Mouse (Mus musculus): ENCODE data around the gene 4930402H24Rik.

The 4930402H24Rik gene

DNA sequence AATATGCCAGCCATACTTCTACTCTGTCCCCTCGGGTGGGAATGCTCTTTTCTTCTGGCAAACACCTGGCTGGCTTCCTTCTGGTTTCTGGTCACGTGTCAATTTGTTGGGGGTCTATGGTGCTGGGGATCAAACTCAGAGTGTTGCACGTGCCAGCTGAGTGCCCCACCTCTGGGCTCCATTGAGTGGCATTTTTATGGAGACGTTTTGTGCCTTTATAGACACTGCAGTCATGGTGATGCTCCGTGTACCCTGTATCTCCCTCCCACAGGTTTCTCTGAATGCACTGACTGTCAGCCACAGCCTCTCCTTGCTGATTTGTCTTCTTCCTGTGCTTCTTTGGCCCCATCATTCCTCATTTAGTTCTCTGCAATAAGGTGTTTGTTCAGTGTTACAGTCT, 174.4 kb downstream of the 4930402H24Rik start:
- CTCF ChIA-PET, result no interaction called here

DNA sequence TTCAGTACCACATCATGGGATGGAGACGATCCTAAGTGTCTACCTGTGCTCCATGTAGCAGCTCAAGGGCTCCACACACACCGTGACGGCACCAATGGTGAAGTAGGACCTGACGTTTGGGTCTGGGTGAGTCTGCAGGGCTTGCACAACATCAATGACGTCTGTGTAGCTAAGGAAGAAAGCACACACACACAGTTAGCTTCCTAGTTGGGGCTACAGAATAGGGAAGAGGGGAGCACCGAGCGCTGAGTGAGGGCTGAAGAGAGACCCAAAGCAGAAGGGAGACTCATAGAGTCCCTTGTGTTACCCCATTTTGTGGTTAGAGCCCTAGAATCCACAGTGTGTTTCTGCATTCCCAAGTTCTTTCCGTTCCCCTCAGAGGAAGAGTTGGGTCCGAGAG, 175.5 kb downstream of the 4930402H24Rik start:
- CTCF ChIA-PET, result no interaction called here

DNA sequence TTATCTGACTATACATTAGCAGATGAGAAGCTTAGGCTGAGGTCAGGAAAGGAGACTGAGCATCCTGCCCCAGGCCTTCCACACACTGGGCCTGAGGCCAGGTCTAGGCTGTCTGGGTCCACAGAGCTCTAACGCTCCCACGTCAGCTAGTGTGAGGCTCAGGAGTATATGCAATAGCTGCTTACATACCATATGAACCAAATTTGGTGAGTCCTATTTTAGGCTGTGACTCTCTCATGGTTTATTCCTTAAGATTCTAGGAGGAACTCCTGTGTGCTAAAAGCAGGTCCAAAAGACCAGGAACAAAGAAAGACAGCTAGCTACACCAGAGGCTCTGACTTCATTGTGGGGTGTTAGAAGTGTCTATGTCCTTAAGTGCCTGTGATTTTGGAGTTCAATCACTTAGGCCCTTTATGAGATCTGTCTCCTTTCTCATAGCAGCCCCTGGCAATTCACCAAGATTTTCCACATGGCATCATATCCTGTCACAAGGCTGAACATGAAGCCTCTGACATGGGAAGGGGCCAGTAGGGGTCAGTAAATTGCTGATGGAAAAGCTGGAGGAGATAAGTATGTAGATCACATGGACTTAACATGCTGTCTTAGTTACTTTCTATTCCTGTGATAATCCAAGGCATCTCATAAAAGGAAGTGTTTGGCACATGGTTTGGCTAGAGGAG, 177.2 kb downstream of the 4930402H24Rik start:
- CTCF ChIA-PET, result interaction anchor here (0.6 kb wide), 1 partner anchor 730 kb away, joined by 5 read pairs; no protein-coding TSS in a partner anchor

DNA sequence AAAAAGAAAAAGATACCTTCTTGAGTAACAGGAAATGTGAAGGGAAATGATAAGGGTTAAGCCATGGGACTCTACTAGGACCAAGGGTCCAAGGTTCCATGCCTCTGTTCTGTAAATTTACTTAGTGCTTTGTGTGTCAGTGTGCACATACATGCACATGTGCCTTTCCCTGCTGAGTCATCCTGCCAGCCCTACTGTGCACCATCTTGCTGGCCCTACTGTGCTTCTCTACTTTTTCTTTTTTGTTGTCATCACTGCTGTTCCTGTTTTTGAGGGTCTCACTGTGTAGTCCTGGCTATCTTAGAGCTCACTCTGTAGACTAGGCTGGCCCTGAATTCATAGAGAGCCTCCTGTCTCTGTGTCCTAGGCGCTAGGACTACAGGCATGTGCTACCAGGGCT, 178.5 kb downstream of the 4930402H24Rik start:
- CTCF ChIA-PET, result interaction anchor here (0.7 kb wide), 1 partner anchor 811 kb away, joined by 3 read pairs; no protein-coding TSS in a partner anchor

DNA sequence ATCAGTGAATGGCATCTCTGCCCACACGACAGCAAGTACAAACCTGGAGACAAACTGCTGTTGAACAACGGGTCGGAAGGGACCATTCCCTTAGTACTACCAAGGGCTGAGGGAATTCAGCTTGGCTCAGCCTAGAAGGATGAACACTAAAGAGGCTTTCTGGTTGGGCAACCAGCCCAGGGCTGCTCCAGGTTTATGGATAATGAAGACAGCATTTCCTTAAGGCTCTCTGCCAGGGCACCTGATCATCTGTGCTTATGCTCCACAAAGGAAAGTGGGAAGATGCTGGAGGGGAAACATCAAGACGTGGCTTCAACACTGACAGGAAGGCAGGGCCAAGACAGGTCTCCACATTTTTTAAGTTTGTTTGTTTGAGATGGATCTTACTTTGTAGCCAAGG, 181.8 kb downstream of the 4930402H24Rik start:
- CTCF ChIA-PET, result no interaction called here

DNA sequence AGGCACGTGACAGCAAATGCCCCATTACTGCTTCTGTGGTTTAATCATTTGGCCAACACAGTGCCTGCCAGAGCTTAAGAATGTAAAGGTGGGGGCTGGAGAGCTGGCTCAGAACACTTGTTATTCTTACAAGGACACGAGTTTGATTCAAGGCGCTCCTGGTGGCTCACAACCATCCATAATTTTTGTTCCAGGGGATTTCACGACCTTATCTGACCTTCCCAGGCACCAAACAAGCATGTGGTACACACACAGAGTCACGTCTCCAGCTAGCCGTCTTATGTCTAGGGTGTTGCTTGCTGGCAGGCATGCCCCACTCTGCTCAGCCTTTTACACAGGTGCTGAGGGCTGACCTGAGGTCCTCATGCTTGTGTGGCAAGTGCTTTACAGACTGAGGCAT, 188.3 kb downstream of the 4930402H24Rik start:
- CTCF ChIA-PET, result interaction anchor here (0.6 kb wide), 1 partner anchor 1634 kb away, joined by 4 read pairs; no protein-coding TSS in a partner anchor

DNA sequence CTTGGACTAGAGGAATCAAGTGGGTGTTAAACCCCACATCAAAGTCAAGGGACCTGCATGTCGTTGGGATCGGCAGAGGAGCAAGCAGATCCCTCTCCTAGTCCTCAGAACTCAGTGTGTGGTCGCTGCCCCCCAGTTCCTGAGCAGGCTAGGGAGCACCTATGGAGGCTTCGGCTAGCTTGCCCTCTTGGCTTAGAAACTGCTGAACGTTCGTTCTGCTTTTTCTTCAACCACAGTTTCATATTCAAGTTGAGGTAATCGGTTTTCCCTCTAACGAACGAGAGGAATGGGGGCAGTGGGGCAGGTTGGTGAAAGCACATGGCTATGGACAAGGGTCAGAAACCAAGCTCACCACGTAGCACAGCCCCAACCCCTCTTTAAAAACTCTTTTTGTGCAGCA, 199.1 kb downstream of the 4930402H24Rik start:
- CTCF ChIA-PET, result no interaction called here

DNA sequence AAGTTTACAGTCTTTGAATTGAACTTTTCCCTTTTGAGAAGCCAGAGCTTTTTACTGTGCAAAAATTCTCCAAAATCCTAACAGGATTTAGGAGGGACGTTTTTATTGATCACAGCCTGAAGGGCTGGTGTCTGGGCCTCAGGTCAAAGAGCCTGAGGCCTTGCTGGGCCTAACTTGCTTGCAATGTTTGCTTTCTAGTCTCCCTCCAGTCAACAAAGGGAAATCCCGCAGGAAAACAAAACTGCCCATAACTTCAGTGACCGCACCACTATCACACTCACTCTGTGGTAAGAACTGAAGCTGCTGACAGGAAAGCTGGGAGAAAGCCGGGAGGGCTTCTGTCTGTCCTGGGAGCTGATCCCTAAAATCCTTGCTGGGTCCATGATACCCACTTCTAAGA, 199.6 kb downstream of the 4930402H24Rik start:
- CTCF ChIA-PET, result no interaction called here

DNA sequence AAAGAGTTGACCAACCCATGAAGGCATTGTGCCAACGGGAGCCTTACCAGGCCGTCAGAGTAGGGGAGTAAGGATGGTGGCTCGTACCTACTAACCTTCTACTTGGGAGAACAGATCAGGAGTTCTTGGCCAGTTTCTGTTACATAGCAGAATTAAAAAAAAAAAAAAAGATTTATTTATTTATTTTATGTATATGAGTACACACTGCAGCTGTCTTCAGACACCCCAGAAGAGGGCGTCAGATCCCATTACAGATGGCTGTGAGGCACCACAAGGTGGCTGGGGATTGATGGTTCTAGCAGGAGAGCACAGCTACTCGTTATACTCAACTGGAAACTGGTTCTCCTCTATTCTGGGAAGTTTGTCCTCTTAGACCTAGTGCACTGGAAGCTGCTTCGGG, 201.0 kb downstream of the 4930402H24Rik start:
- CTCF ChIA-PET, result no interaction called here

DNA sequence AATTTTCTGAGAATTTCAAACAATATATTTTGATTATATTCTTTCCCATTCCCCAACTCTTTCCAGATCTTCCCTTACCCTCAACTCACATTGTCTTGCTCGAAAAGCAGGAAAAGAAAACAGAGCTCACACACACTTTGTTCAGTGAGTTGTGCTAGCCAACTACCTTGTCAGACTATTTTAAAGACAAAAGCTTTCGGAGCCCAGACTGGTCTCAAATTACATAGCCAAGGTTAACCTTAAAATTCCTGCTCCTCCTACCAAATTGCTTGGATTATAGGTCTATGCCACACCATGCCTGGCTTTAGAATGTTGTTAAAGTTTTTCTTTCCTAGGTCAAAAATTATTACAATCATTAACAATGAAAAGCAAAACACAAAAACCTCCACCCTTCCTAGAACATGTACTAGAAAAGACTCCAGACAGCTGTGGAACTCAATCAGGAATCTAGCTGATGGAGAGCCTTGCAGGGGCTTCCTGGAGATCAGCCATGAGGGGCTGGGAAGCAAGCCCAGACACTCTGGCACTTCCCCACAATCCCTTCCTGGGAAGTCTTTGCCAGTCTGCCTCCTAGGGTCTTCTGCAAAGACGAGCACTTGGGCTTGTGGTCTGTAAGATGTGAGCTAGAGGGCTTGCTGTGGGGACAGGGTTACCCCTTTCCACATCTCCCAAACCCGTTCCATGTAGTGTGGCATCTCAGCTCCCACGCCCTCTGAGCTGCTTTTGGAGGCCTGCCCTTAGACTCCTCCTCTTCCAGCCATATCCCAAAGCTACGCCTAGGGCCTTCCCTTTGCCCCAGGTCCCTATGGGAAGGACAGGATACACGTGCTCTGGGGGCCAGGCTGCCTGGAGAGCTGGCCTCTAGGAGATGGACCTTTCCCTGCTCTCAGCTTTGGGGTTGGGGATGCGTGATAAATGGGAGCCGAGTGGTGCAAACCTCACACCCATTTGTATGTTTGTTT, 201.9 kb downstream of the 4930402H24Rik start:
- CTCF ChIA-PET, result no interaction called here

DNA sequence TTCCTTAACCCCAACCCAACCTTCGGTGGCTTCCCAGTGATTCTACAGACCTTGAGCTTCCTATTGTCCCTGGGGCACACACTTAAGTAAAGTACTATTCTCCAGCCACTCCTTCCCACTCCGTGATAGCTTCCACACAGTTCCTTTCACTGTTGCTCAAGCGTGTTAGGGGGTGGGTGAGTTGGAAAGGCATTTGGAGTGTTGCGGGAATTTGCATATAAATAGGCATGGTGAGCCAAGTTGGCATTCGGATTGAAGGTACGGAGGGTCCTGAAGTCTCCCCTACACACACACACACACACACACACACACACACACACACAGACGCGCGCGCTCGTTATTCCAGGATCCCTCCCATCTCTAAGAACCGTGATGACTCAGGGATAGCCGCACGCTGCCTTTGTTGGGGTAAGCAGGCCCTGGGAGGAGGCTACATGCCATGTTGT, 208.4 kb downstream of the 4930402H24Rik start:
- CTCF ChIA-PET, result no interaction called here

DNA sequence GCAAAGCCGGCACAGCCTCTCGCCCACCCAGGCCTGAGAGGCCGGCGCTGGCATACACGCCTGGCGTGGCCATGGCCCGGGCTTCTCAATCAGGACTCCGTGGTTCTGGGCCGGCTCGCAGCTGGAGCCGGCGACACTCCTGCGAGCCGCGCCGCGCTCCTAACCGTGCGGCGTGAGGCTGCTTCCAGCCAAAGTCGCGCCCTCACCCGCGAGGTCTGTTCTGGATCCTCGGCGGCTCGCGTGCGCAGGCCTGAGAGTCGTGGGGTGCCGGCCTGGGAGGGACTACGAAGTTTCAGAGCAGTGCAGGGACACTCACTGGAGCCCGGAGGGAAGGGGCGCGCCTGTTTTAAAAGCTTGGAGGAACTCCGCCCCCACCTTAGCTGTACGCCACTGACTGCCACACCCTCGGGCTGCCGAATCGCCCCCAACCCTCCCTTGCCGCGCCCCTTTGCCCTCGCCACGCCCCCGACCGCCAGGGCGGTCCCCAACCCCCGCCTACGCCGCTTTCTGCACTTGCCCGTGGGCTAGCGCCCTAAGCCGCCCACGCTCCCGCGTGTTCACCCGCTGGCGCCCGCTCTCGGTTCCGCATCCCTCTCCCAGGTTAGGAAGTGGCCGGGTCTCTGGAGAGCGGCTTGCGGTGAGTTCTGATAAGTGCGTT, 208.9 kb downstream of the 4930402H24Rik start, which contains the start of gene Slc4a11:
TSS of gene Slc4a11 (minus strand) at position 367 of the 658 bp plus-strand sequence.
- CTCF ChIA-PET, result interaction anchor here (0.5 kb wide), 1 partner anchor 420 kb away, joined by 3 read pairs; no protein-coding TSS in a partner anchor

DNA sequence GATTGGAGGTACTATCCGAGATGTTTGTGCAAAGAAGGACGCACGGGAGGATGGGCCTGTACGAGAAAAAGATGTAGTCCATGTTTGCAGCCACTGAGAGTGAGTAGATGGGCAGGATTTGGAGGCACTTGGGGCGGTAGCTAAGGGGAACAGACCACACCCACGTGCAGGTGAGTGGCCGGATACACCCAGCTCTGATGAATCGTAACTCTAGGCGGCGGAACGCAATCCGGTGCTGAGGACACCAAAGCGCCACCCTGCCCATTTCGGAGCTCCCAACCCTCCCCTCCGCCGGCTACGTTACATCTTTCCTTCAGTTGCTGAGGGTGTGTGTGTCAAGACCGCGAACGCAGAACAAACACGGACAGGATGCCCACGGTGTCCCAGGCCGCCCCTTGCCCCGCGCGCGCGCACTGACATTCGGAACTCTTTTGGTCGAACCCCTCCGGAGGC, 209.5 kb downstream of the 4930402H24Rik start:
- CTCF ChIA-PET, result interaction anchor here (0.5 kb wide), 1 partner anchor 419 kb away, joined by 3 read pairs; no protein-coding TSS in a partner anchor

DNA sequence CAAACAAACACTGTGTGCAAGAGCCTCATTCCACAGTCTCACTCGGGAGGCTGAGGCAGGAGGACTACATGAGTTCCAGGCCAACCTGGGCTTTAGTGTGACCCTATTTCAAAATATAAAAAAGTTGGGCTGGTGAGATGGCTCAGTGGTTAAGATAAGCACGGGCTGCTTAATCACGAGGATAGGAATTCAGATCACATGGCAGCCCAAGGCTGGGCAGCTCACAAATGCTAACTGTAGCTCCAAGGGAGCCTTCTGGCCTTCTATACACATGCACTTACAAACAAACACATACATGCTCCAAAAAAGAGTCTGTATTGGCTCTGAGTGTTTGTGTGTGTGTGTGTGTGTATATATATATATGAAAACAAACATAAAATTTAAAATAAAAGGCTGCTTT, 212.6 kb downstream of the 4930402H24Rik start:
- CTCF ChIA-PET, result interaction anchor here (0.6 kb wide), 1 partner anchor 578 kb away, joined by 3 read pairs; no protein-coding TSS in a partner anchor

DNA sequence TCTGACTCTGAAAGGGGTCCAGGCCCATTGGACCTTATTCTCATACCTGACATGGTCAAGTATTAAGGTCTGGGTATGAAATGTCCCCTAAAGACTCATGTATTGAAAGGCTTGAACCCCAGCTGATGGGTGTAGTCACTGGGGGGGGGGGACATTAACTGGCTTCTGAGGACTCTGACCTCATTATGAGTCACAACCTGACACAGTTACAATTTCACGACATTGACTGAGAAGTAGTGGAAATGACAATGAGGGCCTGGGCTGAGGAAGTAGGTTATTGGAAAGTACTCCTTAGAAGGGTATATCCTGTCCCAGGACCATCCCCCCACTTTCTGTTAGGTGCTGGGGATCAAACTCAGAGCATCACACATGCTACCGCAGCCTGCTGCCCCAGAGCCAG, 217.2 kb downstream of the 4930402H24Rik start:
- CTCF ChIA-PET, result no interaction called here

DNA sequence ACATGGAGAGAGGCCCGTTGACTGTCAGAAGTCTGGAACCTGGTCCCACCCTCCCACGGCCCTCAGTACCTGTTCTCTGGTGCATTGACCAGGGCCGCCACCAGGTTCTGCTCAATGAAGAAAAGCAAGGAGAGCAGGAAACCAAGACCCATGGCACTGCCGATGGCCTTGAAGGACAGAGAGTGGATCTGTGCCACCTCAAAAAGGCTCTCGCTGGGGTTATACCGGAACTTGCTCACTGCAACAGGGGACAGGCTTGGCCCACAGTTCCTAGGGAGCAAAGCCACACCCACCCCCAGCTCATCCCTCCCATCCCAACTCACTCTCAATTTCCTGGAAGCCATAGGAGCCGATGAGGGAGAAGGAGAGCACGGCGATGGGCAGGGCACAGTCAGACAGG, 220.8 kb downstream of the 4930402H24Rik start:
- CTCF ChIA-PET, result no interaction called here

DNA sequence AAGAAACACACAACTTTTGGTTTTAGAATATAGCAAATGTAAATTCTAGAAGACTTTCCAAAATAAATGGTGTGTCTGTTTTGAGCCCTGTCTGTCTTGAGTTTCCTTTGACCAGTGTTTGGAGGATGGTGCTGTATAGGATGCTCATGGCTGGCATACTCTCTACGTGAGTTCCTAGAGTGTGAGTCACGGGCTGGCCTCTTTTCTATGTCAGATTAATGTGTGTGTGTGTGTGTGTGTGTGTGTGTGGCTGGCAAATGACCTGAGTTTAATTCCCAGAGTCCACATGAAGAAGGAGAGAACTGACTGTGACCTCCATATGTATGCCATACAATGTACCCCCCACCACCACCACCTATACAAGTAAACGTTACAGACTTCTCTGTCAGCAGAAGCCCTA, 224.7 kb downstream of the 4930402H24Rik start:
- CTCF ChIA-PET, result no interaction called here

DNA sequence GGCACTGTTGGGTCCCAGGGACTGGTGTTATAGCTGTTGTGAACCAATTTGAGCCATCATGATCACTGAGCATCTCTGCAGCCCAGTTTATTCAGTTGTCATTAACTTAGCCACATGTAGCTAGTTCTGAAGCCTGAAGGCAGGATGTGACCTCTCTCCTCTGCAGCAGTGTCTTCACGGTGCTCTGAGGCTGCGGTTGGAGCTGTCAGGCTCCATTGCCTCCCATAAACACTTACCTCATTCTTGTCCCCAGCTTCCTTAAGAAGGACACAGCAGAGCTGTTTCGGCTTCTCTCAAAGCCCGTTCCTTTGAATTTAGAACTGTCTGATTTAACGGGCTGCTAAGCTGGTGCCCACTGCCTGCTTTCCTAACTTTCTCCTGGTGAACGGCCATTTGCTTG, 226.3 kb downstream of the 4930402H24Rik start:
- CTCF ChIA-PET, result no interaction called here

DNA sequence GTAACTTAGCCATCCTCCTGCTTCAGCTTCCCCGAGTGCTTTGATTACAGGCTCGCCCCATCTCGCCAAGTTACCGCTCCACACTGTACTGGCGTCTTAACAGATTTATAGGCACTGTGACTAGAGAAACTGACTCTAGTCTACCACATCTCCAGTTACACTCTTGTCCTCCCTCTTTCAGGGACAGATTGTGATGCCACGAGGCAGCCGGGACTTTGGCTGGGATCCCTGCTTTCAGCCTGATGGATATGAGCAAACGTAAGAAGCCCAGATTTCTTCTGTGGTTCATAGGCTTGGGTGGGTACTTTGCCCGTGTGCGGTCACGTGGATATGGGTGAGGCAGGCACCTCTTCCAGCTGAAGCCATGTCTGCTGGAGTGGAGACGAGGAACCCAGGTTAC, 227.1 kb downstream of the 4930402H24Rik start:
- CTCF ChIA-PET, result no interaction called here

DNA sequence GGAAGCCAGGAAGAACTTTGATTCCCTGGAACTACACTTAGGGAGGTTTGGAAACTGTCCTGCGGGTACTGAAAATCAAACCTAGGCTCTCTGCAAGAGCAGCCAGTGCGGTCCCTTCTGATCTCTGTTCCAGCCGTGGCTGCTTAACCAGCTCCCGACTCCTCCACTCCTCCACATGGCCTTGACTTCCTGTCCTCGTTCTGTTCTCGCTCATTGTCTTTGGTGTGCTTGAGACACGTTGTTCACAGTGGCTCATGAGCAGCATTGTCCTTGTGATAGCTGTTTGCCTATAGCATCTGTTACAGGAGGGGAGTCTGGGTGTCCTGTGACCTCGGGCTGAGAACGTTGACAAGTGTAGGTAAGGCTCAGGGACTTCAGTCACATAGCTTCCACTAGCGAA, 229.0 kb downstream of the 4930402H24Rik start:
- CTCF ChIA-PET, result no interaction called here

DNA sequence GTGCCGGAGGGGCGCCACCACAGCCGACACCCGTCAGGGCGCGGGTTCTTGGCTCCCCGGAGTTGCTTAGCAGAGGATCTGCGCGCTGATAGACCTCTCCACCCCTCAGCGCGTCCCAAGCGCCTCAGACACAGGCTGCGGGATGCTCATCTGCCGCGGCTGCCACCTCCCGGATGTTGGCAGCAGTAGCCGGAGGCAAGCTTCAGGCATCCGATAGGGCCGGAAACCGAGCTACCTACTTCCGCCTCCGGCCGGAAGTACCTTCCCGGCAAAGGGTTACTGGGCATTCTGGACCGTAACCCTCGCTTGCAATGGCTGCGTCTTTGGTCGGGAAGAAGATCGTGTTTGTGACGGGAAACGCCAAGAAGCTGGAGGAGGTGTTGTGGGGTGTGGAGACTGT, 238.6 kb downstream of the 4930402H24Rik start, which contains the start of gene Itpa:
TSS of gene Itpa (plus strand) at position 52 of the 400 bp plus-strand sequence.
- CTCF ChIA-PET, result interaction anchor here (0.7 kb wide), 1 partner anchor 1612 kb away, joined by 3 read pairs; no protein-coding TSS in a partner anchor
